Mouse (Mus musculus) cerebellum, postnatal 4 days (tissue): ENCODE measurements around the gene Mgmt.

Source experiments
- DNase-seq, 2 experiments: peaks; one replicate each; pipeline ENCODE4 v3.0.0; 2022; ENCODE audit warnings: low spot score in 2 of 2, mixed read lengths in 1 of 2

Mgmt gene

GRCm38 (mm10) chr7:136894106-136894986, at the start of gene Mgmt:
Mgmt (plus strand) TSS chr7:136894614.
- DNase-seq: peak; percentile 44 to 69

- DNase-seq: no peak
Observed at GRCm38 (mm10) chr7:136844835-136845234, 49.6 kb upstream of the Mgmt start.

- DNase-seq: no peak
Observed at GRCm38 (mm10) chr7:136845321-136845720, 49.1 kb upstream of the Mgmt start.

- DNase-seq: no peak
Observed at GRCm38 (mm10) chr7:136846086-136846620, 48.3 kb upstream of the Mgmt start.

GRCm38 (mm10) chr7:136847601-136848000, 46.8 kb upstream of the Mgmt start:
- no peak for DNase-seq

GRCm38 (mm10) chr7:136848761-136849160, 45.7 kb upstream of the Mgmt start:
- no peak for DNase-seq

- DNase-seq: no peak
Observed at GRCm38 (mm10) chr7:136849811-136850210, 44.6 kb upstream of the Mgmt start.

- no peak for DNase-seq
Observed at GRCm38 (mm10) chr7:136850339-136850738, 44.1 kb upstream of the Mgmt start.

- DNase-seq: no peak
Observed at GRCm38 (mm10) chr7:136851946-136852345, 42.5 kb upstream of the Mgmt start.

GRCm38 (mm10) chr7:136852721-136853120, 41.7 kb upstream of the Mgmt start:
- no peak for DNase-seq

- DNase-seq: no peak
Observed at GRCm38 (mm10) chr7:136864677-136865463, 29.5 kb upstream of the Mgmt start.

GRCm38 (mm10) chr7:136865876-136866275, 28.5 kb upstream of the Mgmt start:
- DNase-seq: no peak

- DNase-seq: no peak
Observed at GRCm38 (mm10) chr7:136866535-136866934, 27.9 kb upstream of the Mgmt start.

GRCm38 (mm10) chr7:136871535-136871934, 22.9 kb upstream of the Mgmt start:
- DNase-seq: no peak

- no peak for DNase-seq
Observed at GRCm38 (mm10) chr7:136872059-136872458, 22.4 kb upstream of the Mgmt start.

GRCm38 (mm10) chr7:136874396-136874795, 20.0 kb upstream of the Mgmt start:
- DNase-seq: no peak

GRCm38 (mm10) chr7:136880386-136880785, 14.0 kb upstream of the Mgmt start:
- no peak for DNase-seq

GRCm38 (mm10) chr7:136888161-136888560, 6.3 kb upstream of the Mgmt start:
- DNase-seq: no peak

GRCm38 (mm10) chr7:136895356-136895755, 942 bp downstream of the Mgmt start:
- DNase-seq: no peak

- DNase-seq: no peak
Observed at GRCm38 (mm10) chr7:136895851-136896250, 1.4 kb downstream of the Mgmt start.

GRCm38 (mm10) chr7:136897481-136897880, 3.1 kb downstream of the Mgmt start:
- DNase-seq: no peak

- DNase-seq: no peak
Observed at GRCm38 (mm10) chr7:136898005-136898404, 3.6 kb downstream of the Mgmt start.
